Mouse (Mus musculus): Measurements from ENCODE around the gene Nop53. TPM values are rescaled to one million over a fixed set of nuclear protein-coding genes. Genes with fewer than 3 reads are reported as not detected.

The Nop53 gene
- polyA plus RNA-seq, 1 experiment from 2014 or later, result 164 TPM

GRCm38 (mm10) chr7:15912183-15912582 is 33.7 kb downstream of the Nop53 start:
- Histone ChIP-seq H3K27me3 (replicated peaks; ENCODE audit: control insufficient read depth, insufficient read depth, low read length) (no peaks in the 10 kb centered on the region), H3K9me3 (ENCODE audit: control insufficient read depth, low read length) (no peaks in the 10 kb centered on the region), H3K27ac (replicated peaks; ENCODE audit: low read depth, low read length) (no peak overlapping the region), H3K36me3 (ENCODE audit: control insufficient read depth, insufficient read depth, low read length) (peaks cover 8% of the 10 kb centered on the region), H3K4me1 (ENCODE audit: control insufficient read depth, insufficient read depth, low read length) (no peaks in the 10 kb centered on the region), H3K4me2 (ENCODE audit: low read depth, low read length) (no peak overlapping the region), H3K9ac (ENCODE audit: low read depth, low read length) (no peak overlapping the region), H3K4me3 (ENCODE audit: low read depth, low read length) (no peak overlapping the region)
- 1% methylated on average over 4 of the region's 4 CpGs for WGBS
- peak; percentile 62; the same call in 1 of the 2 replicates for ATAC-seq (ENCODE audit: low read depth)
- peak; percentile 86 for DNase-seq (ENCODE audit: low spot score)

GRCm38 (mm10) chr7:15910521-15910920 is 35.4 kb downstream of the Nop53 start:
- H3K4me1 ChIP-seq (ENCODE audit: control insufficient read depth, insufficient read depth, low read length), result no peaks in the 10 kb centered on the region
- H3K27ac ChIP-seq (replicated peaks; ENCODE audit: low read depth, low read length), result no peak overlapping the region
- DNase-seq (ENCODE audit: low spot score), result no peak
- no peaks in the 10 kb centered on the region for H3K27me3 ChIP-seq (replicated peaks; ENCODE audit: control insufficient read depth, insufficient read depth, low read length)
- no peak overlapping the region for H3K9ac ChIP-seq (ENCODE audit: low read depth, low read length)
- H3K4me3 ChIP-seq (ENCODE audit: low read depth, low read length), result no peak overlapping the region
- no peak overlapping the region for H3K4me2 ChIP-seq (ENCODE audit: low read depth, low read length)
- no peak for ATAC-seq (ENCODE audit: low read depth)
- no peaks in the 10 kb centered on the region for H3K36me3 ChIP-seq (ENCODE audit: control insufficient read depth, insufficient read depth, low read length)
- 75% methylated on average over 5 of the region's 5 CpGs for WGBS
- H3K9me3 ChIP-seq (ENCODE audit: control insufficient read depth, low read length), result no peaks in the 10 kb centered on the region

- Histone ChIP-seq H3K4me3 (ENCODE audit: low read depth, low read length) (no peak overlapping the region), H3K27me3 (replicated peaks; ENCODE audit: control insufficient read depth, insufficient read depth, low read length) (no peaks in the 10 kb centered on the region), H3K4me2 (ENCODE audit: low read depth, low read length) (no peak overlapping the region), H3K9me3 (ENCODE audit: control insufficient read depth, low read length) (no peaks in the 10 kb centered on the region), H3K4me1 (ENCODE audit: control insufficient read depth, insufficient read depth, low read length) (no peaks in the 10 kb centered on the region), H3K36me3 (ENCODE audit: control insufficient read depth, insufficient read depth, low read length) (no peaks in the 10 kb centered on the region), H3K27ac (replicated peaks; ENCODE audit: low read depth, low read length) (no peak overlapping the region), H3K9ac (ENCODE audit: low read depth, low read length) (no peak overlapping the region)
- DNase-seq (ENCODE audit: low spot score) (no peak), ATAC-seq (ENCODE audit: low read depth) (no peak)
- 71% methylated on average over 8 of the region's 8 CpGs for WGBS
Observed at GRCm38 (mm10) chr7:15907971-15908590, 37.8 kb downstream of the Nop53 start.

GRCm38 (mm10) chr7:15906602-15907001 is 39.3 kb downstream of the Nop53 start:
- Histone ChIP-seq H3K27me3 (replicated peaks; ENCODE audit: control insufficient read depth, insufficient read depth, low read length) (no peaks in the 10 kb centered on the region), H3K36me3 (ENCODE audit: control insufficient read depth, insufficient read depth, low read length) (no peaks in the 10 kb centered on the region), H3K4me1 (ENCODE audit: control insufficient read depth, insufficient read depth, low read length) (no peaks in the 10 kb centered on the region), H3K9me3 (ENCODE audit: control insufficient read depth, low read length) (no peaks in the 10 kb centered on the region), H3K27ac (replicated peaks; ENCODE audit: low read depth, low read length) (no peak overlapping the region), H3K4me3 (ENCODE audit: low read depth, low read length) (no peak overlapping the region), H3K4me2 (ENCODE audit: low read depth, low read length) (no peak overlapping the region), H3K9ac (ENCODE audit: low read depth, low read length) (no peak overlapping the region)
- 91% methylated on average over 1 of the region's 1 CpGs for WGBS
- ATAC-seq (ENCODE audit: low read depth), result no peak
- no peak for DNase-seq (ENCODE audit: low spot score)

DNA sequence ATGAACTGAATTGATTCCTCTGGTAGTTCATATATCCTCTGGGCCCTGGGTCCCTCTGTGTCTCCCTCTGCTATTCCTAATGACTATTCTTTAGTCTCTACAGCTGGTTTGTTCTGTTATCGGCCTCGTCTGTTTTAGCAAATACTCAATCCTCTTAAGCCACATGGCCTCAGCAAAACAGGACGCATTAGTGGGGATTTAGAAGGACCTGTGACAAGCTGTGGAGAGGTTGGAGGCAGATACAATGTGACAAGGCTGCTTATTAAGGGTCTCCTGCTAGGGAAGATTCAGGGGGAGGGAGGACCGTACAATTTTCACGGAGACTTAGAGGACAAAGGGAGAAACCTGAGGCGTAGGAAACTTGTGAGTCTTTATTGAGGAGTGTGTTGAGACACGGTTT is 40.0 kb downstream of the Nop53 start:
- WGBS, result 66% methylated on average over 7 of the region's 7 CpGs
- no peaks in the 10 kb centered on the region for H3K27me3 ChIP-seq (replicated peaks; ENCODE audit: control insufficient read depth, insufficient read depth, low read length)
- no peak overlapping the region for H3K4me3 ChIP-seq (ENCODE audit: low read depth, low read length)
- ATAC-seq (ENCODE audit: low read depth), result no peak
- no peaks in the 10 kb centered on the region for H3K4me1 ChIP-seq (ENCODE audit: control insufficient read depth, insufficient read depth, low read length)
- no peak overlapping the region for H3K9ac ChIP-seq (ENCODE audit: low read depth, low read length)
- no peak overlapping the region for H3K4me2 ChIP-seq (ENCODE audit: low read depth, low read length)
- no peaks in the 10 kb centered on the region for H3K9me3 ChIP-seq (ENCODE audit: control insufficient read depth, low read length)
- no peak overlapping the region for H3K27ac ChIP-seq (replicated peaks; ENCODE audit: low read depth, low read length)
- H3K36me3 ChIP-seq (ENCODE audit: control insufficient read depth, insufficient read depth, low read length), result no peaks in the 10 kb centered on the region
- no peak for DNase-seq (ENCODE audit: low spot score)

DNA sequence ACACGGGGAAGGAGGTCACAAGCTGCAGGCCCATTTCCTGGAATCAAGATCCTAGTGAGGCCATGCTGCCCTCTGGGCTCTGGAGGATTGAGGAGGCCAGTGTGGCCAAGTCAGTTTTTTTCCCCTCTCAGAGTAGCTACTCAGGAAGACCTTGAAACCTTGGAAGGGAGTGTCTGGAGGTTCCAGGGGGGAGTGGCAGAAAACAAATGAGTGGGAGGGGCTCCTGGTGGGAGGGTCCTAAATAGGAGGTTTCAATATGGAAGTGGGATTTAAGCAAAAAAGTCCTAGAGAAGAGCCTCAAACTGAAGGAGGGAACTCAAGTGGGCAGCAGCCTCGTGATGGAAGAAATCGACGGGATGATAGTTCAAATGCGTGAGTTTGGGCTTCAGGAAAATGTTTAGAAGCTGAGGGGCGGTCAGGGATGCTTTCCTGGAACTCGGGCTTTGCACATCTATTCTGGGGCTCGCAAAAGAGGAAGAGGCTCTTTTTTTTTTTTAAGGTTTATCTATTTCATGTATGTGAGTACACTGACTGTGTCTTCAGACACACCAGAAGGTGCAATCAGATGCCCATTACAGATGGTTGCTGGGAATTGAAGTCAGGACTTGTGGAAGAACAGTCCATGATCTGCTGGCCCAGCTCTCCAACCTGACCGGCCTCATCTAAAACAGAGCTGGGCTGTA is 44.4 kb downstream of the Nop53 start:
- no peak overlapping the region for H3K27ac ChIP-seq (replicated peaks; ENCODE audit: low read depth, low read length)
- 77% methylated on average over 9 of the region's 9 CpGs for WGBS

DNA sequence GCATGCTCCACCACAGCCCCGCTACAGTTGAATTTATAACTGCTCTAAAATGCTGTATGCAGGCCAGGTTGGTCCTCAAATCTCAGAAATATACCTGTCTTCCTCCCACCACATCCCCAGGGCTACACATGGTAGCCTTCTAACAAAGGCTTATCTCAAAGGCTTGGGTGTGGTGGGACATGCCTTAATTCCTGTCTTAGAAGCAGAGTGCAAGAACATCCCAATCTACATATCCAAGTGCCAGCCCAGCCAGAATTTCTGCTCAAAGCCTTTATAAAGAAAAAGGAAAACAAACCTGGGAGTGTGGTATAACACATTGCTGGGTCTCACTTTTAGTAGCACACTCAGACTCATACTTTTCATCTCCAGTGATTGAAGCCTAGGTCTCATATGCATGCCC is 51.6 kb downstream of the Nop53 start:
- H3K9ac ChIP-seq (ENCODE audit: low read depth, low read length), result no peak overlapping the region
- no peaks in the 10 kb centered on the region for H3K27me3 ChIP-seq (replicated peaks; ENCODE audit: control insufficient read depth, insufficient read depth, low read length)
- H3K27ac ChIP-seq (replicated peaks; ENCODE audit: low read depth, low read length), result no peak overlapping the region
- no peak overlapping the region for H3K4me2 ChIP-seq (ENCODE audit: low read depth, low read length)
- DNase-seq (ENCODE audit: low spot score) (no peak), ATAC-seq (ENCODE audit: low read depth) (no peak)
- no peaks in the 10 kb centered on the region for H3K4me1 ChIP-seq (ENCODE audit: control insufficient read depth, insufficient read depth, low read length)
- WGBS, result 76% methylated on average over 1 of the region's 1 CpGs
- no peaks in the 10 kb centered on the region for H3K9me3 ChIP-seq (ENCODE audit: control insufficient read depth, low read length)
- H3K4me3 ChIP-seq (ENCODE audit: low read depth, low read length), result no peak overlapping the region
- no peaks in the 10 kb centered on the region for H3K36me3 ChIP-seq (ENCODE audit: control insufficient read depth, insufficient read depth, low read length)

More for the DNA sequence above, 44.4 kb downstream of the Nop53 start:
- Histone ChIP-seq H3K4me3 (ENCODE audit: low read depth, low read length) (no peak overlapping the region), H3K4me2 (ENCODE audit: low read depth, low read length) (no peak overlapping the region), H3K27me3 (replicated peaks; ENCODE audit: control insufficient read depth, insufficient read depth, low read length) (no peaks in the 10 kb centered on the region), H3K36me3 (ENCODE audit: control insufficient read depth, insufficient read depth, low read length) (no peaks in the 10 kb centered on the region), H3K9me3 (ENCODE audit: control insufficient read depth, low read length) (no peaks in the 10 kb centered on the region), H3K9ac (ENCODE audit: low read depth, low read length) (no peak overlapping the region), H3K4me1 (ENCODE audit: control insufficient read depth, insufficient read depth, low read length) (no peaks in the 10 kb centered on the region)
- ATAC-seq (ENCODE audit: low read depth) (no peak), DNase-seq (ENCODE audit: low spot score) (no peak)
